Mouse (Mus musculus): ENCODE data around the gene Gm9573.

DNA sequence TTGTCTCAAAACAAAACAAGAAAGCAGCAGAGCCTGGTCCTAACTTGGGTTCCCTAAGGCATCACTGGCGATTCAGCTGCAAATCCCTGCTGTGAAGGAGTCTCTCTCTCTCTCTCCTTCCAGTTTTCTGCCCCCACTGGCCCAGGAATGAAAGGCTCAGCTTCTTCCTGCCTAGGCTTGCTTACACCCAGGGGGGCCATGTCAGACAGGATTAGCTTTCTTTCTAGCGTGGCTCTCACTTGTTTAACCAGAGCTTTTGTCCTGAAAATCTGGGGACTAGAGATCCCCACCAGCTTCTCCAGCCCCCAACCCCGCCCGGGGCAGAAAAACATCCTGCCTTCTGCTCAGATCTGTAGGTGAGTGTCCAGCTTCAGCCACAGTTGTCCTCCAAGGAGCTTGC, 38.0 kb downstream of the Gm9573 start:
- TF ChIP-seq CTCF (IDR thresholded peaks at IDR 0.05; ENCODE audit: control insufficient read depth, insufficient read depth, insufficient replicate concordance, low read depth, low read length): no peak
- TF ChIP-seq POLR2A (IDR thresholded peaks at IDR 0.05; ENCODE audit: control insufficient read depth, low read depth, low read length): no peak
